Mouse (Mus musculus) right cerebral cortex, adult 2 months (tissue): ENCODE measurements around the gene Pafah1b3.
"Not testable (repeated sequence)": the region's sequence is repeated elsewhere in the genome, so short reads cannot be mapped to it uniquely, and the experiment has no call there.

ENCODE experiments used
- DNase-seq, 2 experiments: peaks; one replicate each; pipeline ENCODE4 v3.0.0; 2021 to 2022; ENCODE audit warnings: low spot score in 2 of 2

Gene Pafah1b3

DNA sequence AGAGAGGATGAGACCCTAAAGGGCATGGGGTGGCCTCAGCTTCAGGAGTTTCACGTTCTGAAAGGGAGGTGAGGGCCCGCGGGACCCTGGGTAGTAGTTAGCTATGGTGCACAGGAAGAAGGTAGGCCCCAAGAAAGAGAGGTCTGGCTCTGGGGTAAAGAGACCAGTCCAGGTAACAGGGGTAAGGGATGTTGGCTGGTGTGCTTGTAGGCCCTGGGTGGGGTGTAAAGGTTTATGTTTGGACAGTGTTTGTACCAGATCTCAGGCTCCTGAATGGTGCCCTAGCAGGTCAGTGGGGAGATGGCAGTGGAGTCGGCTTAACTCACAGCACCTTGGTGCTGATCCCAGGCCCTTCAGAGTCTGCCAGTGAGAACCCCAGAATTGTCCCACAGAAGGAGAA, 28.8 kb downstream of the Pafah1b3 start:
- no peak for DNase-seq

DNA sequence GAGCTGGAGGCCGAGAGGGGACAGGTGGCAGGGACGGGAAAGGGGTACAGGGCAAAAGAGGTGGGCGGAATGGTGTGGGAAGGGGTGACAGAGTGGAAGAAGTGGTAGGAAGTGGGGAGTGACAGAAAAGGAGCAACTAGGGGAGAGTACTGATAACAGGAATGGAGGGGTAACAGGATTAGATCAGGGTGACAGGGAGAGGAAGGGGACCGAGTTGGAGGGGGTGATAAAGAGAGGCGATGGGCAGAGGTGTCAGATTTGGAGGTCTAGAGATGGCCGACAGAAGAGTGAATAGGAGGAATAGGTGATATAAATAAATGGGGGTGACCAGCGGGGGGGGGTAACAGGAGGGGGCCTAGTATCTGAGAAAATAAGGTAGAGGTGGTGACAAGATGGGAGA, 29.2 kb downstream of the Pafah1b3 start:
- DNase-seq, result no peak

DNA sequence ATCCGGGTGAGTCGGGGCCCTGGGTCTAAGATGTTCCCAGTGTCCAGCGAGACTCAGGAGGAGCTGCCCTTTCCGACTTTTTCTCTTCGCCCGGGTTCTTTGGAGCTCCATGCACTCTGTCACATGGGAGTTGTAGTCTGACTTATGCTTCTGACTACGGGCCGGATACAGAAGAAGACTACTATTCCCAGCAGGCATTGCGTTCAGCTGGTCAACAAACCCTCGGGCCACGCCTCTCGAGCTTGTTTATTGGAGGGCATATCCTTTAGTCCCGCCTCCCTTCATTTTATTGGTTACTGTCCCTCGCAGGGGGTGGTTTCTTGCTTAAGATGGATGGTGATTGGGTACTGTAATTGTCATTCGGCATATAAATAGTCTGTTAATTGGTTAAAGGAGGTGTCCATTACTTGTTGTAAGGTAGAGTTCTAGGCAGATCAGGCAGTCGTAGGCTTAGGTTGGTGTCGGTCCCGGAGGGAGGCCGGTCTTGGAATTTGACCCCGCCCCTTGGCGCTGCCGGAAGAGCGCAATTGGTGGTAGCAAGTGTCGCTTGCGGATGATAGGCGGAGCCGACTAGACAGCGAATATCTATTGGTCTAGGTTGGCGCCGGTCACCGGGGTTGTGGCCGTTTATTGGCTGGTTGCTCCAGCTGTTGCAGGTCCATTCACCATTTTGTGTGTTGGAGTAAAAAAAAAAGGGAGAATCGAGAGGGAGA, 29.9 kb downstream of the Pafah1b3 start:
- DNase-seq, result peak; percentile 99

DNA sequence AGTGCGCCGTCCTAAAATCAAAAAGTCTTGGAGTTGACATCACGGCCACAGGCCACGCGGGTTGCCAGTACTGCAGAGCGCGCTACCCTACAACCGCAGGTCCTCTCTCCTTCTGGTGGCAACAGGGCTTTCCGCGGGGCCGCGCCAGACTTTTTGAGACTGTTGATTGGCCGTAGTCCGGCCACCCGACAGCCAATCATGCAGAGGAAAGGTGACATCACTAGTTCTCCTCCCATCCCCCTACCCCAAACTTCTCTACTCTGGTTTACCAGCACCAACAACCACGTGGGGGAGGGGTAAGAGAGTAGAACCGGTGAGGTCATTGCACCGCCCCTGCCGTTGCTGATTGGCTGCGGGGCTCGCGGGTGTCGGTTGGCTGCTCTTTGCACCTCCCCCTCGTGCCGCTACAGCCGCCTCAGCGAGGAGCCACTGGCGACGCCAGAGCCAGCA, 30.5 kb downstream of the Pafah1b3 start, which contains the start of gene Cic:
TSS of gene Cic (plus strand) at position 404 of the 450 bp plus-strand sequence.
- DNase-seq, result peak; percentile 99 to 100

DNA sequence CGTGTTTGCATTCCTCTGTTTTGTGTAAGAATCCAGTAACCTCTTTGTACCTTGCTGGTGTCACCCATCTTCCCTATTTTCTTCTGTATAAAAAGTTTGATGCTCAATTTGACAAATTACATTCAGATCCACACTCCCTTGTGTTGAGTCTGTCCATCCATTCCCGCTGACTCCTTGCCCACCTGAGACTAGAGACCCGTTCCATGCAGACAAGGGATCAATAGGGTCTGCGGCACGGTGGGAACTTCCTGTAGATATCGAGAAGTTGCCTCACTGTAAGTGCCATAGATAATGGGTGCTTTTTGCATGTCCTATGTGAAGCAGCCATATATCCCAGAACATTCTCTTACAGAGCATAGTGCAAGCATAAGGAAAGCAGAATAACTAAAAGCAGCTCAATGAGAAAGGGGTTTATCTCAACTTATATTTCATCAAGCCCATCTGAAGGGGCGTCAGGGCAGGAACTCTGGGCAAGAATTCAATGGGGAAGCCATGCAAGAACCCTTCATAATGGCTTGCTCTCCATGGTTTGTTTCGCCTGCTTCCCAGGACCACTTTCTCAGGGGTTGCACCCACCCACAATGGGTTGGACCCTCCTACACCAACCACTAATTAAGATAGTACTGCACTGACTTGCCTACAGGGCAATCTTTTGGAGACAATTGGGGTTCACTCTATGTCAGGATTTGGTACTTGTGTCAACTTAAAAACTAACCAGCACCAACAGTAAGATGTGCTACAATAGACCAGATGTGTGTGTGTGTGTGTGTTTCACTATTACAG, 31.4 kb downstream of the Pafah1b3 start:
- no peak for DNase-seq

DNA sequence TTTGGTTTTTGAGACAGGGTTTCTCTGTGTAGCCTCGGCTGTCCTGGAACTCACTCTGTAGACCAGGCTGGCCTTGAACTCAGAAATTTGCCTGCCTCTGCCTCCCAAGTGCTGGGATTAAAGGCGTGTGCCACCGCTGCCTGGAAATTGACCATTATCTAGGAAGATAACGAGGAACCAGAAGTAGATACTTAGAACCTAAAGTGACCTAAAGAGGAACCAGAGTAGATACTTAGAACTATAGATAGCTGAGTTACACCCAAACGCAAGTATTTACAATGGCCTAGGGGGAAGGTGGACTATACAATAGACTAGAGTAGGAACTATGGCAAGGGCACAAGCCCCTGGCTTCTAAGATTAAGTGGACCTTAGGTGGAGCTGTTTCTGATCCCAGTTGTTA, 32.0 kb downstream of the Pafah1b3 start:
- DNase-seq, result not testable (repeated sequence)

DNA sequence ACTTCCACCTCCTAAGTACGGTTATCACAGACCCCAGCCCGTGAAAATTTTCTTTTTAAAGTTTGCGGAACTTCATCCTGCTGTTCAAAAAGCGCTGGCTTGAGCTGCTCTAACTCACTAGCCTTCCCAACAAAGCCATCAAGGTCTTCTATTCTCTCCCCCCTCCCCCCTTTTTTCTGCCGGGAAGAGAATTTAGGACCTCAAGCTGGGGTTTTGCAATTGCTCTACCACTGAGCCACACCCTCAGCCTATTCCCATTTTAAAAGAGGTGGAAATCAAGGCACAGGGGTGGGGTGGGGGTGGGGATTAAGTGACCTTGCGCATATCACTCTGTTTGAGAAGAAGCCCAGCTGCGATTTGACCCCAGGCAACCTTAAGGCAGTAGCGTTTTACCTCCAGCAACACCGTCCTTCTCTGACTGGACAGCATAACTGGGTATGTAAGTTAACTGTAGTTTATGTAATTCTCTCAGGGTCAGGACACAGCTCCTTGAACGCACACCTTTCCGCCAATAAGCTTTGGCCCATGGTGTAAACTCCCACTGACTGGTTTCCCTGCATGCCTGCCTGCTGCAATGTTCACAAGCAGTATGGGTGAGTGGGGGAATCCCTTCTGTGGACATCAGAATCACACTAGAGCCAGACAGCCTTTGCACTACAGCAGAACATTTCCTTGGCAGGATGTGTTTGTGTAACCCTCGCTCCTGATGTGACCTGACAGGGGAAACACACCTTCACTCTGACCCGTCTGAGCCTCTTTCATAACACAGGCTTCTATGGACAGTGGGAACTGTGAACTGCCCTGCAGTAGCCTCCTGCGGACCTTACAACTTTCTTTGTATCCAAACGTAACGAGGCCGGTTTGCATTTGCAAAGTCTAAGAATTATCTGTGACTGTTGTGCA, 33.6 kb downstream of the Pafah1b3 start:
- no peak for DNase-seq

DNA sequence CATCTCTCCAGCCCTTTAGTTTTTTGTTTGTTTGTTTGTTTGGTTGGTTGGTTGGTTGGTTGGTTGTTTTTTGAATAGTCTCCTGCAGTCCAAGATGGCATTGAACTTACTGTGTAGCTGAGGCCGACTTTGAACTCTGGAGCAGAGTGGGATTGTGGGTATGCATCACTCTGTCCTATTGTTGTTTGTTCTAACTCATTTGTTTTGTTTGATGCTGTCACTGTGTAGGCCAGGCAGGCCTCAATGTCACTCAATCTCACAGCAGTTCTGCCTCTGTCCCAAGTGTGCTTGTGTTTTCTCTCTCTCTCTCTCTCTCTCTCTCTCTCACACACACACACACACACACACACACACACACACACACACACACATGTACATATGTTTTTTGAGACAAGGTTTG, 35.9 kb downstream of the Pafah1b3 start:
- DNase-seq, result no peak

DNA sequence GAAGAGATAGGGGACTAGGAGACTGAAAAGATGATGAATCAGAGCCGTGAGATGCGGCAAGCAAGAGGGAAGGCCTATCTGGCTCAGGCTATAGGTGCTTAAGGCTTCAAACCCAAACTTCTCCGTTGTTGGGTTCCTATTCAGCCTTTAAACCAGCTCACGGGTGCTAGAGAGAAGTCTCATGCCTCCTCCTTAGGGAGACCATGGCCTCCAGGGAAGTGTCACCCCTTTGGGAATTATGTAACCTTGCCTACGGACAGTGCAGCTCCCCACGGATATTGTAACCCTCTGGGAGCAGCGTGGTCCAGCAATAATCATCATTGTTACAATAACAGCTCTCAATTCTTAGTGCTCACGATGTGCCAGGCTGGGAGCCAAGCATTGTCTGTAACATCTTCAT, 46.0 kb downstream of the Pafah1b3 start:
- no peak for DNase-seq

DNA sequence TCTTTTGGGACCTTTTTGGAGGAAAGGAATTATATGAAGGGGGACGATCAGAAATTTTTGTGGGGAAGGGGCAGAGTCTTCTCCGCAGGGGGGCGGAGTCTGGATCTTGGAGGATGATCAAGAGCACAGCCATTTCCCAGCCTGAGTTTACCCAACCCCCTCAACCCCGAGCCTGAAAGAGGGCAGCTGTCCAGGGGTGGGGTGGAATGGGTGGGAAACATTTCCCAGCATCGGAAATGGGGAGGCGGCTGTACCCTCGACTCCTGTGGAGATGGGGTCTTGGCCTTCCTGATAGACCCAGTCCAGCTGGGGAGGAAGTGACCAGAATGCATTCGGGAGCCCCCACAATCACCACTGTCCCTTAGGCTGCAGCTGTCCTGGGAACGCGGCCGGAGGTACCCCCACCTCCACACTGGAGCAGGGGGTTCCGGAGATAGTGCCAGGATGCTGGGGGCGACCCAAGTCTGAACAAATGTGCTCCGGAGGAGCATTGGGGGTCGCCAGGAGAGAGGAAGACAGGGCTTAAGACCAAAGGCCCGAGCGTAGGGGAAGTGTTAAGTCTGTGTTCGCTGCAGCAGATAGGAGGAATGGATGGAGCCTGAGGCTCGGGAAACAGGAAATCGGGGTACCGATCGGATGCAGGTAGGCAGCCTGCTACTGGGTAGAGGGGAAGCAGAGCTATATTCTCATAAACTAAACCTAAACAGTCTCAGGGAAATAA, 46.6 kb downstream of the Pafah1b3 start:
- peak in 1 of 2 experiments; percentile 44 for DNase-seq

DNA sequence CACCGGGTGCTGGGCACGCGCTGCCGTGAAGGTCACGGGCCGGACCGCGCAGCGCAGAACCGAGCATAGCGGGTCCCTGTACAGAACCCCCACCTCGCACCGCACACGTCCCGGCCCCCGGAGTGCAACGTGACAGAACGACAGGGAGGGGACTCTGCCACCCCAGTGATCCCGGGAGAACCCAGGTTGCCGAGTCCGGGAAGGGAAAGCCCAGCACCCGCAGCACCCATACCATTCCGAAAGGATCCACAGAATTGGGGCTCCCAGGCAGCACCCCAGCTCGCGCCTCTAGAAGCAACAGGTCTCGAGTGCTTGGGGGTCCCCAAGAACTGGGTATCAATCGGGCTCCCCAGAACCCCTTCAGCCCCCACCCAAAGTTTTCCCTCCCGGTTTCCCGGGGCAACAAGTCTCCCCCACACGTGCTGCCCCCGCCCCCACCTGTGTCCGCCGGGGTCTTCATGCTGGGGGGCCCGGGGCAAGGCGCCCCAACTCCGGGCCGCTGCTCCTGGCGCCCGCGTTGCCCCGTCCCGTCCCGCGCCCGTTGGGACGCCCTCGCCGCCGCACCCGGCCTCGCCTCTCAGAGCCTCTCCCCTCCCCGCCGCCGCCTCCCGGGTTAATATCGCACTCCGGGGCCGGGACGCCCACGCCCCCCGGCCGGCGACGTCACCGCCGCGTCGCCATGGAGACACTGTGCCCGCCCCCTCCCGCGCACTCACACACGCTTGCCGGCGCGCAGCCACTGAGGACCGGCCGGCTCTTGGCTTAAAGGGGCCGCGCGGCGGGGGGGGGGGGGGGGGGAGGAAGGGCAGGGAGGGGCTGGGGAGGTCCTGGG, 47.4 kb downstream of the Pafah1b3 start, which contains the start of gene Erf:
TSS of gene Erf (minus strand) at position 621 of the 832 bp plus-strand sequence.
- peak; percentile 93 to 96 for DNase-seq

DNA sequence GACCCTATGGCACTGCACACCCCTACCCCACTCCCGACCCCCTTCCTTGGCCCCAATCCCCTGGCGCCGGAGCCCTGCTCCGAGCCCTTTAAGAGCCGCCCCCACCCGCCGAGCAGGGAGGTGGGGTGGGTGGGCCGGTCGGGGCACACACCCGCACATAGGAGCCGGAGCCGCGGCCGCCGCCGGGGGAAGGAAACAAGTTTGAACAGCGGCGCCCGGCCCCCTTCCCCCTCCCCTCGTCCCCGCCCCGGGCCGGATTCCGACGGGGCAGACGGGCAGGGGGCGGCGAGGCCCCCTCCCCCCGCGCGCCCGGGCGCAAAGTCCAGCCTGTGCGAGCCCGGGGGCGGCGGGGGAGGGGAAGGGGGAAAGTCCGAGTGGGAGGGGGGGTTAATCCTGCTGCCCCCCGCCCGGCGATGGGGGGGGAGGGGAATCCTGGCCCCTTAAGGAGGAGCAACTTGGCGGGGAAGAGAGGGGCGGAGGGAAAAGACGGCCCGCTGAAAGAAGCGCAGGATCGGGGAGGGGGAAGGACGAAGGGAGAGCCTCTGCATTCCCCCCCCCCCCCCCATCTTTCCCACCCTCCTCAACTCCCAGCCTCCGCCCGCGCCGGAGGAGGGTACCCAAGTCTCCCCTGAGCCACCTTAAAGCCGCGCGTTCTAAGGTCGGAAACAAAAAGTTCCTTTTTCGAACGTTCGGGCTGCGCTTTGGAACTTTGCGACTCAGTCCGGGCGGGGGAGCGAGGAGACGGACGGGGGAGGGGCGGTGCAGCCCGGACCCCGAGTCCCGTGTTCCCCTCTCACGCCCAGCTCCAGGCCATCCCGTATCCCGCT, 48.3 kb downstream of the Pafah1b3 start:
- DNase-seq, result peak; percentile 63 to 70

DNA sequence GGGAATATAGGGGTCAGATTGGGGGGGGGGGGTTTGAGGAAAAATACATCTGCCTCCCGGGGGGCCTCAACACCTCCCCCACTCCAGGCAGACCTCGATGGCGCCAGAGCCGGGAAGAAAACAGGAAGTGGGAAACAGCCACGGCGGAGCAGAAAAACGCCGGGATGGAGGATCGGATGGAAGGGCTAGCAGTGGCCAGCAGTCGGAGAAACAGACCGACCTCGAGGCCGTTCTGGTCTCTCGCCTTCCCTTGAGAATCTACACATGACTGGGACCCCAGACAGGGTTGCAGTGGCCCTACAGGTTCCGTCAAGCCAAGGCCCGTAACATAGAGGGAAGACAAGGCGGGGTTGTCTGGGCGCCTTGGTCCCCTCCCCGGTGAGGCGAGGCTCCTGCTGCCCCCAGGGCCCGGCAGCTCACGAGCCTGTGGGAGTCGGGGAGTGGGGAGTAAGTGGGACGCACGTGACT, 48.9 kb downstream of the Pafah1b3 start:
- DNase-seq, result no peak

DNA sequence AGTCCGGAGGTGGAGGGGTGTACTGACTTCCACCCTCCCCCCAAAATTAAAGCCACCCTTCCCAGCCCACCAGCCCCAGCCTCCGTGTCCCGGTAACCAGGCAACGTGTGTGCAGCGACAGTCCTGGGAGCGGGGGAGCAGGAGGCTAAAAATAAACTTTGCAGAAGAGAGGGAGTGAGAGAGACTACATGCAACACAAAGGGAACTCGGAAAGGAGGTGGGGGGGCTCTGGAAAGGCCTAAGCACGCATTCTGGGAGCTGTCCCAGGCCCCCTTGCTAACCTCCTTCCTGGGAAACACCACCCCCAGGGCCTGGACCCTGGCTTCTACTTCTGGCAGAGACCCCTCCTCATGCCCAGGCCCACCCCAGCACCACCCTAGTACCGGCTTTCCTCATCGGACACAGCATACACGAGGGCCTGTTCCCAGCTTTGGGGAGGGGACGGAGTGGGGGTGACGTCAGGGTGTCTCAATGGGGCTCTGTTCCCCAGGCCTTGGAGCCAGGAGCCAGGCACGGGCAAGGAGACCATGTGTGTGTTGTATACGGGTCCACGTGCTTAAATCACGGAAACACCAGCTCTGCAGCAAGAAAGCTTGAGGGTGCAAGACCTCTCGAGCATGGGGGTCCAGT, 49.7 kb downstream of the Pafah1b3 start:
- peak; percentile 81 to 83 for DNase-seq

DNA sequence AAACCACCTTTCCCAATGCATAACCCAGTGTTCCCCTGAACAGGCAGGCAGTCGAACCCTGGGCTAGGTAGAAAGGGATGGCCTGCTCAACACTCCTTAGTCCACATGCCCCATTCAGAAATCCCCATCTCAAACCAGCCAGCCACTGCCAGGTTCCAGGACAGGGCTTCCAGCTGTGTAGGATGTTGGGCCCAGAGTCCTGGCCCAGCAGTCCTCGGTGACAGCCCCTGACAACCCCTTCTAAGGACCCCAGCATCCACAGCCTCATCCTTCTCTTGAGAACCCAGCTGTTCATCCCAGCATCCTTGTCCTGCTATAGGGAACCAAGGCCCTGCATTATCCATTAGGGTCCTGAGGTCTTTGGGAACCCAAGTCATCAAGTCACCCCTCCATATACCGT, 50.3 kb downstream of the Pafah1b3 start:
- DNase-seq, result no peak

DNA sequence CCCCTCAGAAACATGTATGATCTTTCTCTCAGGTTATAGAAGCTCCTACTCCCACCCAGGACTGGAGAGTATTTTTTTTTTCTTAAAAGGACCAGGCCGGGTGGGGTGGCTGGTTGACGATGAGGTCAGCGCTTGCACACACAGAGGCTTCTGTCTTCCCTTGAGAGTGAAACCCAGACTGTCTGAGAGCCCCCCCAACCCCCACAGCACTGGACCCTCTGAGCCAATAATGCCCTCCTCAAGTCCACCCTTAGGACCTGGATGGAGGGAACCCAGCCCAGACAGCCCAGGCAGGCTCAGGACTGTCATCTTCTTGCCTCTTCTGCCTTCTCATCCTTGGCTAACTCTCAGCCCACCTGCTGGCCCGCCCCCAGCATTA, 51.0 kb downstream of the Pafah1b3 start:
- DNase-seq, result peak in 1 of 2 experiments; percentile 34

DNA sequence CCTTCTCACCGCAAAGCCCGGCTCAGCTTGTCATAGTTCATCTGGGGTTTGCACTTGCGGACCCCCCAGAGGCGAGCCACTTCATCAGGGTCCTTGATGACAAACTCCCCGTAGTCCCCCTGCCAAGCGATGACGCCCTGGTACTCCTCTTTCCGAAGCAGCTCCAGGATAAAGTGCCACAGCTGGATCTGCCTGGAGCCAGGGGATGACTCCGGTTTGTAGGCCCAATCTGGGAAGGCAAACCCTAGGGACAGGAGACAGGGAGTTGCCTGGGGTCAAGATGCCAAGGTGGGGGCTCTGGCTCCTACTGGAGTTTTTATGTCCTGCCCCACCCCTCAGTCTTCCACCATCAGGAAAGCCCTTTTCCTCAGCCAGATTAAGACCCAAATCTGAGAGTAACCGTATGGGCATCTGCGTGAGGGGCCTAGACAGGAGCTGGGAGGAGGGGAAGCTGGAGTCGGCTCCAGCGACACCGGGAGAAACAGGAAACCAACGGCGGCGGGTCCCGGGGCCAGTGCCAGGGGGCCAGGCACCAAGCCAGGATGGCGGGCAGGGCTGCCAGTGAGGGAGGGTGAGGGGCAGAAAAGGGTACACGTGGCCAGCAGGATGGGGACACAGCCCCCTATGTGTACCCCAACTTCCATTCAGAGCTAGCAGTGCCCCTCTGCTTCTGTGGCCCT, 51.6 kb downstream of the Pafah1b3 start:
- DNase-seq, result peak; percentile 61 to 62
